Mouse (Mus musculus) cerebellum, adult 2 months (tissue): ENCODE results near the gene Rpl13a.

Source experiments
- CTCF ChIP-seq: fragments of 200-500 bp; IDR thresholded peaks from 2 replicates; pipeline ENCODE4 v1.5.1; 2011; ENCODE audit warnings: low read depth, mild to moderate bottlenecking, control low read depth, low read length, moderate library complexity, borderline replicate concordance; ENCODE audit not compliant: insufficient read depth
- POLR2A ChIP-seq: fragments of 200-500 bp; IDR thresholded peaks from 2 replicates; pipeline ENCODE4 v1.6.1; 2011; ENCODE audit warnings: low read length, control low read depth, borderline replicate concordance; ENCODE audit not compliant: insufficient read depth

DNA sequence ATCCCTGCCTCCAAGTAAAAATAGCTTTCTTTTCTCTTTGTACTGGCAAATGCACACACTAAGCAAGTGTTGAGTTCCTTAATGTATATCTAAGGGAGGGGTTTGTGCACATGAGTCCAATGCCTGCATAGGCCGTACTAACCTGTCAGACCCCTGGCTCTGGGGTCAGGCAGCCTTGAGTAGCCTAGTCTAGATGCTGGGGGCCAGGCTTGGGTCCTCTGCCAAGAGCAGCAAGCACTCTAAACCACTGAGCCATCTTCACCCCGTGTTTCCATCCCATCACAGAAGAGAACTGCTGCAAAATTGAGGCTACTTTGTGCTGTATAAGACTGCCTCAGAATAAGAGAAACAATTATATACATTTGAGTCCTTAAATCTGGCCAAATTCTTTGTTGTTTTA is 50.7 kb downstream of the Rpl13a start:
- no peak for TF ChIP-seq POLR2A
- TF ChIP-seq CTCF = no peak
